In the genomic region with DNA sequence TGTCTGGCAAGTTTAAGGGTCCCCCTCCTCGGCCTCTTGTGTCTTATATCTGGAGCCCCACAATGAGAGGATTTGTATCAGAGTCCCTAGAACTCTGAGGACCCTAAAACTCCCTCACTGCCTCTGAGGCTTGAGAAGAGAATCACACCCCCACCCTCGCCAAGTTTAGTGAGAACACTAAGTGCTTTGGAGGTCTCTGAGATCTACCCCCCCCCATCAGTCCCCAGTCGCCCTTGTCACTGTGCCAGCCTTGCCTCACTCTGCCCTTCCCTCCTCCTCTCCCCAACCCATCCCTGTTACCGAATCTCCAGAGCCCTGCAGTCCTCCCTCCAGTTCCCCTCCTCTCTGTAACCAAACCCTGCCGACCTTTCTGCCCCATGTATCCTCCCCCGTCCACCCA, we compare ENCODE assay signal across 30 mouse cellular contexts. TPM values are rescaled to one million over a fixed set of nuclear protein-coding genes. Genes with fewer than 3 reads are reported as not detected.
A peak's percentile ranks its signal among the peaks of the same experiment; 100 is the strongest.
DNase-seq lines count a peak whose midpoint lies in the region; ATAC-seq and TF ChIP-seq lines count a peak whose summit lies in the region.
"Had no signal": no experiment of that assay in that cellular context is flagged by ENCODE, and none has a peak within 500 bp of the region (broad histone marks: within the 10 kb centered on the region; RNA-seq: fewer than 3 reads in every experiment).

No protein-coding gene starts in this region.

- peaks cover 65% of the 10 kb centered on the region for H3K4me1 ChIP-seq in hindbrain, embryonic 10.5 days (replicated peaks)
- peaks cover 4% of the 10 kb centered on the region for H3K4me1 ChIP-seq in hindbrain, embryonic 16.5 days (ENCODE audit: control insufficient read depth, insufficient read depth, low read depth, low read length)
- H3K4me1 ChIP-seq in kidney, postnatal 0 days (replicated peaks; ENCODE audit: insufficient read depth, low read length): peaks cover 52% of the 10 kb centered on the region
- H3K4me1 ChIP-seq in intestine, embryonic 15.5 days (replicated peaks): peaks cover 69% of the 10 kb centered on the region
- peaks cover 65% of the 10 kb centered on the region for H3K4me1 ChIP-seq in limb, embryonic 10.5 days

- no peak overlapping the region for H3K4me2 ChIP-seq in hindbrain, embryonic 16.5 days (ENCODE audit: low read length)
- no peak overlapping the region for H3K4me2 ChIP-seq in kidney, postnatal 0 days (ENCODE audit: low read length)
- H3K4me2 ChIP-seq in intestine, embryonic 15.5 days (replicated peaks): no peak overlapping the region
- H3K4me2 ChIP-seq: embryonic facial prominence, embryonic 13.5 days; forebrain, embryonic 15.5 days; hindbrain, embryonic 15.5 days had no signal

- peak overlapping the region; percentile 73; the same call in 1 of the 2 replicates for H3K27ac ChIP-seq in hindbrain, embryonic 10.5 days
- H3K27ac ChIP-seq in hindbrain, embryonic 16.5 days (ENCODE audit: low read depth, low read length): no peak overlapping the region
- 0 out of 2 replicates have a peak overlapping the region, but pooled peaks have one; percentile 57 for H3K27ac ChIP-seq in kidney, postnatal 0 days
- peak overlapping the region; percentile 73 for H3K27ac ChIP-seq in intestine, embryonic 15.5 days
- peak overlapping the region; percentile 72 for H3K27ac ChIP-seq in limb, embryonic 10.5 days
- H3K27ac ChIP-seq: embryonic facial prominence, embryonic 13.5 days; forebrain, embryonic 15.5 days; hindbrain, embryonic 15.5 days; liver, embryonic 14.5 days; macrophage; stomach, postnatal 0 days had no signal

- H3K9me3 ChIP-seq in hindbrain, embryonic 10.5 days: no peaks in the 10 kb centered on the region
- H3K9me3 ChIP-seq in hindbrain, embryonic 16.5 days (ENCODE audit: control insufficient read depth, low read length): no peaks in the 10 kb centered on the region
- H3K9me3 ChIP-seq in kidney, postnatal 0 days (replicated peaks; ENCODE audit: low read length): no peaks in the 10 kb centered on the region
- H3K9me3 ChIP-seq in intestine, embryonic 15.5 days: no peaks in the 10 kb centered on the region
- H3K9me3 ChIP-seq in limb, embryonic 10.5 days (replicated peaks): no peaks in the 10 kb centered on the region
- H3K9me3 ChIP-seq: embryonic facial prominence, embryonic 13.5 days; forebrain, embryonic 10.5 days; forebrain, embryonic 15.5 days; heart, embryonic 10.5 days; hindbrain, embryonic 15.5 days had no signal

- H3K27me3 ChIP-seq in hindbrain, embryonic 10.5 days (ENCODE audit: insufficient read depth, poor library complexity, severe bottlenecking): peaks cover 56% of the 10 kb centered on the region
- no peaks in the 10 kb centered on the region for H3K27me3 ChIP-seq in hindbrain, embryonic 16.5 days (replicated peaks; ENCODE audit: control insufficient read depth, insufficient read depth, low read length)
- no peaks in the 10 kb centered on the region for H3K27me3 ChIP-seq in kidney, postnatal 0 days (ENCODE audit: insufficient read depth, low read length)
- H3K27me3 ChIP-seq in intestine, embryonic 15.5 days (replicated peaks): no peaks in the 10 kb centered on the region
- H3K27me3 ChIP-seq in limb, embryonic 10.5 days (ENCODE audit: low read depth, poor library complexity, severe bottlenecking): peaks cover 41% of the 10 kb centered on the region
- H3K27me3 ChIP-seq: forebrain, embryonic 15.5 days; hindbrain, embryonic 15.5 days had no signal

- no peaks in the 10 kb centered on the region for H3K36me3 ChIP-seq in hindbrain, embryonic 10.5 days
- H3K36me3 ChIP-seq in hindbrain, embryonic 16.5 days (ENCODE audit: control insufficient read depth, insufficient read depth, low read length): no peaks in the 10 kb centered on the region; the same call in 1 of the 2 replicates
- no peaks in the 10 kb centered on the region for H3K36me3 ChIP-seq in kidney, postnatal 0 days (ENCODE audit: insufficient read depth, low read length)
- no peaks in the 10 kb centered on the region for H3K36me3 ChIP-seq in intestine, embryonic 15.5 days
- no peaks in the 10 kb centered on the region for H3K36me3 ChIP-seq in limb, embryonic 10.5 days
- H3K36me3 ChIP-seq: embryonic facial prominence, embryonic 13.5 days; forebrain, embryonic 10.5 days; forebrain, embryonic 15.5 days; heart, embryonic 10.5 days; hindbrain, embryonic 15.5 days had no signal

- no peak overlapping the region for H3K9ac ChIP-seq in hindbrain, embryonic 16.5 days (ENCODE audit: low read depth, low read length)
- H3K9ac ChIP-seq in kidney, postnatal 0 days (ENCODE audit: low read depth, low read length): no peak overlapping the region
- no peak overlapping the region for H3K9ac ChIP-seq in intestine, embryonic 15.5 days
- H3K9ac ChIP-seq: forebrain, embryonic 15.5 days; hindbrain, embryonic 15.5 days; liver, embryonic 14.5 days had no signal

- WGBS in hindbrain, embryonic 10.5 days: 47% methylated on average over 6 of the region's 6 CpGs
- 50% methylated on average over 6 of the region's 6 CpGs for WGBS in hindbrain, embryonic 16.5 days
- 32% methylated on average over 6 of the region's 6 CpGs for WGBS in kidney, postnatal 0 days
- 38% methylated on average over 6 of the region's 6 CpGs for WGBS in intestine, embryonic 15.5 days
- WGBS in limb, embryonic 10.5 days: 40% methylated on average over 6 of the region's 6 CpGs

- no peak for TF ChIP-seq CTCF in kidney, postnatal 0 days (IDR thresholded peaks at IDR 0.05; ENCODE audit: low read depth)

- no peak for ATAC-seq in hindbrain, embryonic 16.5 days
- no peak for ATAC-seq in kidney, postnatal 0 days (replicated peaks; ENCODE audit: low FRiP score, low read depth)
- ATAC-seq in intestine, embryonic 15.5 days: no peak
- ATAC-seq in frontal cortex, adult (ENCODE audit: low TSS enrichment): no peak
- ATAC-seq: CD4-positive, CD25-positive, alpha-beta regulatory T cell, adult 4 months; forebrain, embryonic 15.5 days had no signal

- DNase-seq in hindbrain, embryonic 10.5 days (ENCODE audit: low spot score): no peak
- DNase-seq in kidney, postnatal 0 days (ENCODE audit: low spot score): no peak
- DNase-seq in kidney, postnatal 25 days: no peak
- DNase-seq in limb, embryonic 10.5 days (ENCODE audit: low spot score): no peak
- no peak for DNase-seq in adrenal gland, postnatal 14 days
- DNase-seq: adrenal gland, postnatal 25 days; cerebellum, adult 11-12 months; heart, postnatal 36 days; left cerebral cortex, postnatal 4 days; liver; lung, adult 2 months; lung, postnatal 10 days; midbrain, embryonic 14.5 days; right cerebral cortex, postnatal 25 days had no signal

- no peak overlapping the region for H3K4me3 ChIP-seq in hindbrain, embryonic 10.5 days
- no peak overlapping the region for H3K4me3 ChIP-seq in hindbrain, embryonic 16.5 days (ENCODE audit: low read length)
- H3K4me3 ChIP-seq in kidney, postnatal 0 days (replicated peaks; ENCODE audit: low read depth, low read length): no peak overlapping the region
- no peak overlapping the region for H3K4me3 ChIP-seq in intestine, embryonic 15.5 days (replicated peaks)
- 0 out of 2 replicates have a peak overlapping the region, but pooled peaks have one; percentile 28 for H3K4me3 ChIP-seq in limb, embryonic 10.5 days
- H3K4me3 ChIP-seq: embryonic facial prominence, embryonic 13.5 days; forebrain, embryonic 10.5 days; forebrain, embryonic 15.5 days; heart, embryonic 10.5 days; hindbrain, embryonic 15.5 days; layer of hippocampus, adult 2 months; myocyte had no signal

RNA-seq across cellular contexts. Expression of a gene that starts 30.5 kb away (rescaled TPM):
- polyA plus RNA-seq in hindbrain, embryonic 10.5 days (2016; fragmentation: Nextera tagmentation; extraction: Ambion mirVana): 1.9 and 2.0 TPM in 2 replicates
- 0.97 and 1.3 TPM in 2 replicates for polyA plus RNA-seq in hindbrain, embryonic 16.5 days (2015; fragmentation: Nextera tagmentation; extraction: Ambion mirVana)
- 0.80 and 0.84 TPM in 2 replicates for polyA plus RNA-seq in kidney, postnatal 0 days (2015; fragmentation: Nextera tagmentation; extraction: Ambion mirVana)
- polyA plus RNA-seq in intestine, embryonic 15.5 days (2015; fragmentation: Nextera tagmentation; extraction: Ambion mirVana): 0.56 and 0.62 TPM in 2 replicates
- 0.11 TPM in 1 of 2 replicates, not detected in the other for polyA plus RNA-seq in limb, embryonic 10.5 days (2016; fragmentation: Nextera tagmentation; extraction: Ambion mirVana)
- total RNA-seq in adrenal gland, postnatal 14 days (2021): 3.9 and 5.8 TPM in 2 replicates
- total RNA-seq: megakaryocyte-erythroid progenitor cell, adult 5-6 weeks had no signal
- polyA plus RNA-seq: CD4-positive, CD25-positive, alpha-beta regulatory T cell, adult 4 months had no signal

RNA-seq across cellular contexts. Expression of a gene that starts 37.9 kb away (rescaled TPM):
- 0.98 and 1.5 TPM in 2 replicates for polyA plus RNA-seq in hindbrain, embryonic 10.5 days (2016; fragmentation: Nextera tagmentation; extraction: Ambion mirVana)
- 8.8 and 10.3 TPM in 2 replicates for polyA plus RNA-seq in hindbrain, embryonic 16.5 days (2015; fragmentation: Nextera tagmentation; extraction: Ambion mirVana)
- 1.2 and 1.7 TPM in 2 replicates for polyA plus RNA-seq in kidney, postnatal 0 days (2015; fragmentation: Nextera tagmentation; extraction: Ambion mirVana)
- polyA plus RNA-seq in intestine, embryonic 15.5 days (2015; fragmentation: Nextera tagmentation; extraction: Ambion mirVana): 1.7 and 3.1 TPM in 2 replicates
- 0.33 and 0.41 TPM in 2 replicates for polyA plus RNA-seq in limb, embryonic 10.5 days (2016; fragmentation: Nextera tagmentation; extraction: Ambion mirVana)
- 23.9 and 24.1 TPM in 2 replicates for total RNA-seq in adrenal gland, postnatal 14 days (2021)
- total RNA-seq: megakaryocyte-erythroid progenitor cell, adult 5-6 weeks; neutrophil, adult 5-6 weeks had no signal
- polyA plus RNA-seq: CD4-positive, CD25-positive, alpha-beta regulatory T cell, adult 4 months; macrophage had no signal

RNA-seq across cellular contexts. Expression of a gene that starts 55.9 kb away (rescaled TPM):
- 0.70 and 2.7 TPM in 2 replicates for polyA plus RNA-seq in hindbrain, embryonic 10.5 days (2016; fragmentation: Nextera tagmentation; extraction: Ambion mirVana)
- polyA plus RNA-seq in hindbrain, embryonic 16.5 days (2015; fragmentation: Nextera tagmentation; extraction: Ambion mirVana): 2.4 and 2.7 TPM in 2 replicates
- not detected in 2 replicates for polyA plus RNA-seq in kidney, postnatal 0 days (2015; fragmentation: Nextera tagmentation; extraction: Ambion mirVana)
- 0.68 and 1.4 TPM in 2 replicates for polyA plus RNA-seq in intestine, embryonic 15.5 days (2015; fragmentation: Nextera tagmentation; extraction: Ambion mirVana)
- polyA plus RNA-seq in limb, embryonic 10.5 days (2016; fragmentation: Nextera tagmentation; extraction: Ambion mirVana): not detected in 2 replicates
- total RNA-seq in adrenal gland, postnatal 14 days (2021): 0.53 and 0.63 TPM in 2 replicates
- polyA plus RNA-seq: heart, embryonic 10.5 days; macrophage had no signal
